Mouse (Mus musculus): ENCODE results near the gene Dnajb3. TPM values are rescaled to one million over a fixed set of nuclear protein-coding genes. Genes with fewer than 3 reads are reported as not detected.

Gene Dnajb3
- polyA plus RNA-seq, 1 experiment from 2014 or later: 12.5 TPM

GRCm38 (mm10) chr1:88234248-88234610 lies 28.6 kb upstream of the Dnajb3 start:
- no peaks in the 10 kb centered on the region for H3K4me1 ChIP-seq (replicated peaks; ENCODE audit: control insufficient read depth, insufficient read depth, low read length)
- no peak overlapping the region for H3K4me3 ChIP-seq (ENCODE audit: low read depth, low read length)
- DNase-seq (ENCODE audit: low spot score) (no peak), ATAC-seq (replicated peaks; ENCODE audit: low FRiP score) (no peak)
- no peaks in the 10 kb centered on the region for H3K36me3 ChIP-seq (ENCODE audit: control insufficient read depth, insufficient read depth, low read length)
- no peaks in the 10 kb centered on the region for H3K27me3 ChIP-seq (ENCODE audit: control insufficient read depth, insufficient read depth, low read length)
- H3K4me2 ChIP-seq (ENCODE audit: low read depth, low read length, severe bottlenecking): no peak overlapping the region
- no peak overlapping the region for H3K27ac ChIP-seq (ENCODE audit: low read depth, low read length)
- peaks cover 96% of the 10 kb centered on the region for H3K9me3 ChIP-seq (ENCODE audit: control insufficient read depth, low read length)
- H3K9ac ChIP-seq (ENCODE audit: low read length): no peak overlapping the region
- 64% methylated on average over 4 of the region's 4 CpGs for WGBS

DNA sequence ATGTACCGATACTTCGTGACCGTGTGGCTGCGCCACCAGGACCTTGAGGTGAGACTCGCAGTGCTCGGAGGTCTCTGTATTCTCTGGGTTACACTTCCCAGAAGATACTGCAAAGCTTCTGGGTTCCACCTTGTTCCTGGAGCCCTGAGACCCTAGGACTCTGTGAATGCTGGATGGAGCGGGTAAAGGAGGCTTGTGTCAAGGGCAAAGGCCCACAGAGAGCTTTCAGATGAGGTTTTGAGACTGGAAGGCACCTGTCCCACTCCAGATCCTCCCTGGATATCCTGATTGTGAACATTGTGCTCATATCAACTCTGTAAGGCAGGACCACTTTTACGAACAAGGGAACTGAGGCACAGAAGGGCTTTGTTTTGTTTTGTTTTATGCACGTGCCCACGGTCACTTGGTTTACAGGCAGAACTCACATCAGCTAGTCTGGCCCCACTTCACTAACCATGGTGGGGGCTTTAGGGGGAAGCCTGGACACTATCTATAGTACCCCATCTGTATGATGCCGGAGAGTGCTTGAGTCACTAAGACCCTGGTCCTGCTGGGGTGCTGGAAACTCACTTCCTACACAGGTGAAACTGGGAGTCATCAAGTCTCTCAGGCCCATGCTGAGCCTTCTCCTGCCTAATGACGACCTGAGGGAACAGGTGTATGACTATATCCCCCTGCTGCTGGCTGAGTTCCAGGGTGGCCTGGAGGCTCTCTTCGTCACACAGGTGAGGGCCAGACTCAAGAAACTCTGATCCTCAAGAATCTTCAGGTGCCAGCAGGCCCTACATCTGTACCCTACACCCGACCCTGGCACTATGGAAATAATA lies 28.1 kb upstream of the Dnajb3 start:
- H3K4me1 ChIP-seq (replicated peaks; ENCODE audit: control insufficient read depth, insufficient read depth, low read length): no peaks in the 10 kb centered on the region
- H3K27ac ChIP-seq (ENCODE audit: low read depth, low read length): no peak overlapping the region
- WGBS: 71% methylated on average over 14 of the region's 14 CpGs
- ATAC-seq (replicated peaks; ENCODE audit: low FRiP score) (no peak), DNase-seq (ENCODE audit: low spot score) (no peak)
- H3K4me2 ChIP-seq (ENCODE audit: low read depth, low read length, severe bottlenecking): no peak overlapping the region
- peaks cover 96% of the 10 kb centered on the region for H3K9me3 ChIP-seq (ENCODE audit: control insufficient read depth, low read length)
- no peaks in the 10 kb centered on the region for H3K27me3 ChIP-seq (ENCODE audit: control insufficient read depth, insufficient read depth, low read length)
- no peaks in the 10 kb centered on the region for H3K36me3 ChIP-seq (ENCODE audit: control insufficient read depth, insufficient read depth, low read length)
- no peak overlapping the region for H3K9ac ChIP-seq (ENCODE audit: low read length)
- no peak overlapping the region for H3K4me3 ChIP-seq (ENCODE audit: low read depth, low read length)

GRCm38 (mm10) chr1:88232664-88233380 lies 27.2 kb upstream of the Dnajb3 start:
- no peak for DNase-seq (ENCODE audit: low spot score)
- H3K27ac ChIP-seq (ENCODE audit: low read depth, low read length): no peak overlapping the region
- ATAC-seq (replicated peaks; ENCODE audit: low FRiP score): no peak
- H3K4me1 ChIP-seq (replicated peaks; ENCODE audit: control insufficient read depth, insufficient read depth, low read length): no peaks in the 10 kb centered on the region
- H3K27me3 ChIP-seq (ENCODE audit: control insufficient read depth, insufficient read depth, low read length): no peaks in the 10 kb centered on the region
- H3K4me3 ChIP-seq (ENCODE audit: low read depth, low read length): no peak overlapping the region
- H3K36me3 ChIP-seq (ENCODE audit: control insufficient read depth, insufficient read depth, low read length): no peaks in the 10 kb centered on the region
- no peak overlapping the region for H3K4me2 ChIP-seq (ENCODE audit: low read depth, low read length, severe bottlenecking)
- peaks cover 97% of the 10 kb centered on the region for H3K9me3 ChIP-seq (ENCODE audit: control insufficient read depth, low read length)
- no peak overlapping the region for H3K9ac ChIP-seq (ENCODE audit: low read length)
- WGBS: 63% methylated on average over 3 of the region's 3 CpGs

DNA sequence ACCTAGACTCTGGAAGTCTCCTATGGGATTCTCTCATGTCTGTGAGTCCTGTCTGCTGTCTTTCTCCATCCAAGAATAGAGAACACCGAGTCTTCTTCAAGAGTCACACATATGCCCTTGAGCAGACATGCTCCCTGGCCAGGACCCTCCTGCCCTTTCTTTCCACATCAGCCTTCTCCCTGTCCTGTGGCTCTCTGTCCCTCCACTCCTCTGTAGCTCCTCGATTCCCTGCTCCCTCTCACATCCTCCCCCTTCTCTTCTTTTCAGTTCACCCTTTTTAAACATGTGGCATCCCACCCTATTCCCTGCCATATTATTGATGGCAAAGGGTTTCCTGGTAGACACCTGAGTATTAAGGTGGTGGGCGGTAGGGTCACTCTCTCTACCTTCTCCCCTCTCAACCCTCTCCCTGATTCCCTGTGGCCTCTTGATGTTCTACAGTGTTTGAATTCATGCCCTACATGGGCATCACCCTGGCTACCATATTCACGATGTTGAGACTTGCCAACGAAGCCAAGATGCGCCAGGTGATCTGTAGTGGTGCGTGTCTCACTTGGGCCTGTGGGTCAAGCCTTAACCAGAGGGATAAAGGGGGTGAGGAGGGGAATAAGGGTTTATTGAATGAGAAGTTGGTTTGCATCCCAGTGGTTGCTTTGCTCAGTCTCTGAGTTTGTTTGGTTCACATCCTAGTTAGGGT lies 26.4 kb upstream of the Dnajb3 start:
- H3K9me3 ChIP-seq (ENCODE audit: control insufficient read depth, low read length): peaks cover 96% of the 10 kb centered on the region
- no peaks in the 10 kb centered on the region for H3K27me3 ChIP-seq (ENCODE audit: control insufficient read depth, insufficient read depth, low read length)
- no peak overlapping the region for H3K4me3 ChIP-seq (ENCODE audit: low read depth, low read length)
- H3K9ac ChIP-seq (ENCODE audit: low read length): no peak overlapping the region
- no peaks in the 10 kb centered on the region for H3K4me1 ChIP-seq (replicated peaks; ENCODE audit: control insufficient read depth, insufficient read depth, low read length)
- ATAC-seq (replicated peaks; ENCODE audit: low FRiP score) (no peak), DNase-seq (ENCODE audit: low spot score) (peak; percentile 58)
- no peaks in the 10 kb centered on the region for H3K36me3 ChIP-seq (ENCODE audit: control insufficient read depth, insufficient read depth, low read length)
- H3K4me2 ChIP-seq (ENCODE audit: low read depth, low read length, severe bottlenecking): no peak overlapping the region
- 69% methylated on average over 7 of the region's 7 CpGs for WGBS
- no peak overlapping the region for H3K27ac ChIP-seq (ENCODE audit: low read depth, low read length)

- H3K4me2 ChIP-seq (ENCODE audit: low read depth, low read length, severe bottlenecking): no peak overlapping the region
- no peak overlapping the region for H3K4me3 ChIP-seq (ENCODE audit: low read depth, low read length)
- DNase-seq (ENCODE audit: low spot score) (peak; percentile 49), ATAC-seq (replicated peaks; ENCODE audit: low FRiP score) (no peak)
- H3K9ac ChIP-seq (ENCODE audit: low read length): no peak overlapping the region
- no peaks in the 10 kb centered on the region for H3K27me3 ChIP-seq (ENCODE audit: control insufficient read depth, insufficient read depth, low read length)
- no peak overlapping the region for H3K27ac ChIP-seq (ENCODE audit: low read depth, low read length)
- no peaks in the 10 kb centered on the region for H3K36me3 ChIP-seq (ENCODE audit: control insufficient read depth, insufficient read depth, low read length)
- H3K9me3 ChIP-seq (ENCODE audit: control insufficient read depth, low read length): peaks cover 99% of the 10 kb centered on the region
- 75% methylated on average over 6 of the region's 6 CpGs for WGBS
- H3K4me1 ChIP-seq (replicated peaks; ENCODE audit: control insufficient read depth, insufficient read depth, low read length): no peaks in the 10 kb centered on the region
These were observed 25.6 kb upstream of the Dnajb3 start for GRCm38 (mm10) chr1:88230981-88231802.

DNA sequence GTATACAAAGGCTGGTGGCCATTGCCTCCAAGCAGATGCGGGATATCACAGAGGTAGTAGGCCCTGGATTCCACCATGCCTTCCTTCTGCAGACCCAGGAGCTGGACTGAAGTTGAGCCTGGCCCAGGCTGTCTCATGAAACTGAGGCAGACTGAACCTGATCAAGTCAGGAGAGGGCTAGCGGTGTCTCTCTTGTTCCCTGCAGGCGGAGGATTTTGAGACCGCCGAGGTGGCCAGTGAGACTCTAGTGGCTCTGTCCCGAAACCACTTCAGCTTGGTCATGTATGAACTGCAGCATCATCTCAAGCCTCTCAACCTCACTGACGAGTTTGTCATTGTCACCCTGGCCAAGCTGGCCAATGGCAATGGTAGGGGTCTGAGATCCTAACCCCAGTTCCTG lies 24.8 kb upstream of the Dnajb3 start:
- peak; percentile 64 for DNase-seq (ENCODE audit: low spot score)
- no peak overlapping the region for H3K4me3 ChIP-seq (ENCODE audit: low read depth, low read length)
- no peak overlapping the region for H3K4me2 ChIP-seq (ENCODE audit: low read depth, low read length, severe bottlenecking)
- no peaks in the 10 kb centered on the region for H3K27me3 ChIP-seq (ENCODE audit: control insufficient read depth, insufficient read depth, low read length)
- no peaks in the 10 kb centered on the region for H3K4me1 ChIP-seq (replicated peaks; ENCODE audit: control insufficient read depth, insufficient read depth, low read length)
- ATAC-seq (replicated peaks; ENCODE audit: low FRiP score): no peak
- H3K9ac ChIP-seq (ENCODE audit: low read length): no peak overlapping the region
- H3K9me3 ChIP-seq (ENCODE audit: control insufficient read depth, low read length): peaks cover 100% of the 10 kb centered on the region
- no peak overlapping the region for H3K27ac ChIP-seq (ENCODE audit: low read depth, low read length)
- 74% methylated on average over 7 of the region's 7 CpGs for WGBS
- no peaks in the 10 kb centered on the region for H3K36me3 ChIP-seq (ENCODE audit: control insufficient read depth, insufficient read depth, low read length)

DNA sequence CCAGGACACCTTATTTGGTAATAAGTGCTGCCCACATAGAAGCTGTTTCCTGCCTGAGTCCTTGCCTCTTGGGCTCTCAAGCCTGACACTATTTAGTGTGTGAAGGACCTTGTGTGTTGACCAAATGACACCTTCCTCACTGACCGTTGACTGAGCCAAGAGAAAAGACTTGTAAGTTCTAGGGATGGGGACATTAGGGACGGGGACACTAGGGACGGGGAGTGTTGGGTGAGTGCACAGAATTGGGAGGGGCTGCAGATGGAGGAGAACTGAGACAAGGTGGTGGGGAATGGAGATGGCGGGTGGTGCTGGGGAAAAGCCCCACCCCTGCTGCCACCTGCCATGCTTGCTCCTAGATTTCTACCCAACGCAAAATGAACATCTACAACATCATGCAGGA lies 24.4 kb upstream of the Dnajb3 start:
- 84% methylated on average over 5 of the region's 5 CpGs for WGBS
- H3K9ac ChIP-seq (ENCODE audit: low read length): no peak overlapping the region
- DNase-seq (ENCODE audit: low spot score) (peak; percentile 63), ATAC-seq (replicated peaks; ENCODE audit: low FRiP score) (no peak)
- H3K36me3 ChIP-seq (ENCODE audit: control insufficient read depth, insufficient read depth, low read length): no peaks in the 10 kb centered on the region
- H3K4me1 ChIP-seq (replicated peaks; ENCODE audit: control insufficient read depth, insufficient read depth, low read length): no peaks in the 10 kb centered on the region
- no peak overlapping the region for H3K4me3 ChIP-seq (ENCODE audit: low read depth, low read length)
- H3K27ac ChIP-seq (ENCODE audit: low read depth, low read length): no peak overlapping the region
- peaks cover 97% of the 10 kb centered on the region for H3K9me3 ChIP-seq (ENCODE audit: control insufficient read depth, low read length)
- H3K4me2 ChIP-seq (ENCODE audit: low read depth, low read length, severe bottlenecking): no peak overlapping the region
- no peaks in the 10 kb centered on the region for H3K27me3 ChIP-seq (ENCODE audit: control insufficient read depth, insufficient read depth, low read length)

DNA sequence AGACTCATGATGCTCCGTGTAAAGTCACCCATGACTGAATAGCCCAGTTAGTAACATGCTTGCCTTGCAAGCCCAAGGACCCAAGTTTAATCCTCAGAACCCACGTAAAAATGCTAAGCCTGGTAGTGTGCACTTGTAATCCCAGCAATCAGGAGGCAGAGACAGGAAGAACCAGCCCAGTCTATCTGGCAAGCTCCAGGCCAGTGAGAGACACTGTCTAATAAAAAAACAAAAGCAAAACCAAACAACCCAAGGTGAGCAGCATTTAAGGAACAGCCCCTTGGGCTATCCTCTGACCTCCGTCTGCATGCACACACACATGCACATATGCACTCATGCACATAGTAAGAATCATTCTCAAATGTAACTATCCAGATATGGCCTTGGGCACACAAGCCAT lies 24.0 kb upstream of the Dnajb3 start:
- no peaks in the 10 kb centered on the region for H3K4me1 ChIP-seq (replicated peaks; ENCODE audit: control insufficient read depth, insufficient read depth, low read length)
- peaks cover 92% of the 10 kb centered on the region for H3K9me3 ChIP-seq (ENCODE audit: control insufficient read depth, low read length)
- WGBS: 82% methylated on average over 3 of the region's 3 CpGs
- H3K4me3 ChIP-seq (ENCODE audit: low read depth, low read length): no peak overlapping the region
- no peak overlapping the region for H3K9ac ChIP-seq (ENCODE audit: low read length)
- ATAC-seq (replicated peaks; ENCODE audit: low FRiP score): no peak
- DNase-seq (ENCODE audit: low spot score): peak; percentile 51
- H3K36me3 ChIP-seq (ENCODE audit: control insufficient read depth, insufficient read depth, low read length): no peaks in the 10 kb centered on the region
- H3K27me3 ChIP-seq (ENCODE audit: control insufficient read depth, insufficient read depth, low read length): no peaks in the 10 kb centered on the region
- H3K27ac ChIP-seq (ENCODE audit: low read depth, low read length): no peak overlapping the region
- no peak overlapping the region for H3K4me2 ChIP-seq (ENCODE audit: low read depth, low read length, severe bottlenecking)
